Mouse (Mus musculus) limb, embryonic 14.5 days (tissue): ENCODE data around the gene Arhgap24. TPM values are rescaled to one million over a fixed set of nuclear protein-coding genes. Genes with fewer than 3 reads are reported as not detected.

Experiments used
- ATAC-seq: fragments of 200-750 bp; cut with Nextera tagmentation; 2 replicates; pipeline ENCODE4 v1.8.0; 2017; ENCODE audit warnings: low read depth, moderate number of reproducible peaks, moderate TSS enrichment; ENCODE audit not compliant: low FRiP score
- DNase-seq: peaks from one replicate; pipeline ENCODE4 v3.0.0-alpha.2; 2015; ENCODE audit warnings: low spot score
- H3K27ac ChIP-seq: fragments of 300-500 bp; sonication (generic); replicated peaks from 2 replicates; pipeline ENCODE4 v1.5.1; 2014; ENCODE audit warnings: low read depth, mild to moderate bottlenecking, low read length, moderate library complexity, mixed read lengths
- H3K27me3 ChIP-seq: fragments of 300-500 bp; sonication (generic); 2 replicates; pipeline ENCODE4 v1.6.1; 2014; ENCODE audit warnings: low read length, mixed read lengths; ENCODE audit not compliant: control insufficient read depth, insufficient read depth
- H3K36me3 ChIP-seq: fragments of 300-500 bp; sonication (generic); 2 replicates; pipeline ENCODE4 v1.6.1; 2014; ENCODE audit warnings: mild to moderate bottlenecking, low read length, moderate library complexity, mixed read lengths; ENCODE audit not compliant: control insufficient read depth, insufficient read depth
- H3K4me1 ChIP-seq: fragments of 300-500 bp; sonication (generic); 2 replicates; pipeline ENCODE4 v1.6.1; 2014; ENCODE audit warnings: antibody characterized with exemption, low read length, mixed read lengths; ENCODE audit not compliant: control insufficient read depth, insufficient read depth
- H3K4me2 ChIP-seq: fragments of 300-500 bp; sonication (generic); replicated peaks from 2 replicates; pipeline ENCODE4 v1.6.1; 2014; ENCODE audit warnings: low read depth, mild to moderate bottlenecking, low read length, moderate library complexity; ENCODE audit not compliant: severe bottlenecking
- H3K4me3 ChIP-seq: fragments of 300-500 bp; sonication (generic); replicated peaks from 2 replicates; pipeline ENCODE4 v1.5.1; 2014; ENCODE audit warnings: low read length
- H3K9ac ChIP-seq: fragments of 300-500 bp; sonication (generic); 2 replicates; pipeline ENCODE4 v1.6.1; 2014; ENCODE audit warnings: mild to moderate bottlenecking, low read depth, low read length, moderate library complexity; ENCODE audit not compliant: severe bottlenecking
- H3K9me3 ChIP-seq: fragments of 300-500 bp; sonication (generic); 2 replicates; pipeline ENCODE4 v1.6.1; 2016; ENCODE audit warnings: low read length; ENCODE audit not compliant: control insufficient read depth
- POLR2A ChIP-seq: fragments of 200-500 bp; IDR thresholded peaks from 2 replicates; pipeline ENCODE4 v1.8.0; 2012; ENCODE audit warnings: inconsistent platforms, mild to moderate bottlenecking, moderate library complexity, borderline replicate concordance; ENCODE audit not compliant: insufficient read depth, insufficient read length; ENCODE audit errors: extremely low read depth
- WGBS: fragments of 180-500 bp; shearing (Covaris S2); extraction: QIAGEN DNeasy Blood & Tissue Kit; methylation state at CpG from one replicate; pipeline ENCODE4 v1.1.7; 2014; 5-methylcytosine and 5-hydroxymethylcytosine counted together
- polyA plus RNA-seq, 2 experiments: library from polyadenylated mRNA; depleted of rRNA in 1 of 2; stranded (reverse) in 1 of 2; unstranded in 1 of 2; fragments of >200 nt; fragmentation: Nextera tagmentation in 1 of 2; extraction: Ambion mirVana in 1 of 2; gene quantifications; 2 replicates each; pipeline versions ENCODE4 v1.2.1 to v1.2.3; 2012 to 2014

Arhgap24 gene
- polyA plus RNA-seq, 2 experiments = 20.2 to 25.8 TPM

DNA sequence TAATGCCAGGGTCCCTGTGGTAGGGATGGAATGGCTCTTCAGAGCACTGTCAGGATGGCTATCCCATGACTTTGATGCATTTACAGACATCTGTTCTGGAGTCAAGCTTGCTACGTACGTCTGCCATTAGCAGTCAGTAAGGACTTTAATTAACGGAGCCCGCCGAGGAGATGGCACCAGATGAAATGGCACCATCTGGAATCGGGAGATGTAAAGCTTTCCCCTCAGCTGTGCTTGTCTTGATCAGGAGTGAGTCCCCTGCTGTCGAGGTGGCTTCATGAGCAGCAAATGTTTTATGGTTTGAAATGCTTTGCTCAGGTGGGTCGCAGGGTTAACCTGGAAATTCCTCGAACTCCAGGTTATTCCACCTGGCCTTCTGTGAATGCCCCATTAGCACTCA is 267.0 kb downstream of the Arhgap24 start:
- ATAC-seq (no peak), DNase-seq (no peak)
- Histone ChIP-seq H3K27ac (no peak overlapping the region), H3K4me2 (no peak overlapping the region), H3K36me3 (no peaks in the 10 kb centered on the region), H3K4me1 (peaks cover 18% of the 10 kb centered on the region), H3K4me3 (no peak overlapping the region), H3K27me3 (no peaks in the 10 kb centered on the region), H3K9ac (no peak overlapping the region), H3K9me3 (no peaks in the 10 kb centered on the region)
- no peak for TF ChIP-seq POLR2A
- WGBS = 51% methylated on average over 9 of the region's 9 CpGs

DNA sequence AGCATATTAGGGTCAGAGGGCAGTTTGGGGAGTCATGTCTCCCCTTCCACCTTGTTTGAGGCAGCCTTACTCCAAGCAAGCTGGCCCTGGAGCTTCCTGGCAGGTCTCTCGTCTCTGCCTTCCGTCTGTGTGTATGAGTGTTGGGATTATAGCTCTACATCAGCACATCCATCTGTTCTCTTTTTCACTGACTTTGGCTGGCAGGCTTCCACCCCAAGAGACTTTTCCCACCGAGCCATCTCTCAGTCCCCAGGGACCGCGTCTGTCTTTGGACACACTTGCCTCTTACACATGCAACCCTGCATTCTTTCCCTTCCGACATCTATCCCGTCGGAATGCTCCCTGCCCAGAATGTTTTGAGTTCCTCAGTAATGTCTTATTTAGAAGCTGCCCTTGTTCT is 267.8 kb downstream of the Arhgap24 start:
- WGBS = 55% methylated on average over 8 of the region's 8 CpGs
- H3K4me2 ChIP-seq = no peak overlapping the region
- H3K9me3 ChIP-seq = no peaks in the 10 kb centered on the region
- H3K27ac ChIP-seq = no peak overlapping the region
- peaks cover 15% of the 10 kb centered on the region for H3K4me1 ChIP-seq
- H3K9ac ChIP-seq = no peak overlapping the region
- no peak for DNase-seq
- no peaks in the 10 kb centered on the region for H3K36me3 ChIP-seq
- TF ChIP-seq POLR2A = no peak
- H3K4me3 ChIP-seq = no peak overlapping the region
- ATAC-seq = no peak
- no peaks in the 10 kb centered on the region for H3K27me3 ChIP-seq

DNA sequence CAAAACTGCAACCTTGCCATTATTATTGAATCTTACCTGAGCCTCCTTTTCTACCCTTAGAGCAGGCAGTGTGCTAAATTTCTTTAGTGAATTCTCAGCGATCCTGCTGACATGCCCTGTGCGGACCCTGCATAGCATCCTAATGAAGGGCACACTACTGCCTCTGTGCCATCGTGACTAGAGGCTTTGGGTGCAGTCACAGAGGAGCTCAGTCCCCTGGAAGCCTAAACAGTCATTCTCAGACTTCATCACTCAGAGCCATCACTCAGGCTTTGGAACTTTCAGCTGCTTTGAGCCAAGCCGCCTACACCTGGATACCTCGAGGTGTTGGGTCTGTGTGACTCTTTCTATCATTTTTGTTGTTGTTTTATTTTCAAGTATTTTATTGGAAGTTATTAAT is 269.5 kb downstream of the Arhgap24 start:
- no peaks in the 10 kb centered on the region for H3K27me3 ChIP-seq
- H3K36me3 ChIP-seq = no peaks in the 10 kb centered on the region
- WGBS = 57% methylated on average over 5 of the region's 5 CpGs
- H3K27ac ChIP-seq = no peak overlapping the region
- H3K4me2 ChIP-seq = no peak overlapping the region
- no peak overlapping the region for H3K9ac ChIP-seq
- H3K4me3 ChIP-seq = no peak overlapping the region
- H3K4me1 ChIP-seq = peaks cover 9% of the 10 kb centered on the region
- TF ChIP-seq POLR2A = no peak
- no peaks in the 10 kb centered on the region for H3K9me3 ChIP-seq
- DNase-seq (no peak), ATAC-seq (no peak)

DNA sequence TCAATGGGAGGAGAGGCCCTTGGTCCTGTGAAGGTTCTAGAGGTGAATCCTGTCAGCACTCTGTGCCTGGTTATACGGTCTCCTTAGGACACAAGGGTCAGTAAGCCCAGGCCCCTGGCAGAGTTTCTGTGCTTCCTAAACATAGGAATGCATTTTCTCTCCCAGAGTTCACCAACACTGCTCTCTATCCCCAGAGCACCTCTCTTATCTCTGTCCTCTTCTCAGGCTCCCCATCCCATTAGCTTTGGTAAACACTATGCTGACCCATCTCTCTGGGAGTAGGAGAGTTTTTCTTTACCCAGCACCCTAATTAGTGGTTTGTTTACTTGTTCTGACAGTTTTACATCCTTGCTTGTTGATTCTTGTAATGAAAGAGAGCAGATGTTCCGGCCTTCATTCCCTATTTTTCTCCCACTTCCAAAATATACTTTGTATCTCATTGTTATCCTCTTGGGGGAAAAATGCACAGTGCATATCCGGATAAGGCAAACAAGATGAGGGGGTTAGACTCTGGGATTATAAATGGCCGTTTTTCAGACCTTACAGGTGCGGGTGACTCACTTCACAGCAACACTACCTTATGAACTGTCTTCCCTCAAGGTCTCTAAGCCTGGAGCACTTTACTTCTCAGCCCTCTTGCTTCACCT is 270.6 kb downstream of the Arhgap24 start:
- Histone ChIP-seq H3K9ac (no peak overlapping the region), H3K27me3 (no peaks in the 10 kb centered on the region), H3K36me3 (no peaks in the 10 kb centered on the region), H3K9me3 (no peaks in the 10 kb centered on the region), H3K27ac (no peak overlapping the region), H3K4me2 (no peak overlapping the region), H3K4me1 (peaks cover 9% of the 10 kb centered on the region), H3K4me3 (no peak overlapping the region)
- no peak for TF ChIP-seq POLR2A
- ATAC-seq (no peak), DNase-seq (no peak)
- 25% methylated on average over 5 of the region's 5 CpGs for WGBS

DNA sequence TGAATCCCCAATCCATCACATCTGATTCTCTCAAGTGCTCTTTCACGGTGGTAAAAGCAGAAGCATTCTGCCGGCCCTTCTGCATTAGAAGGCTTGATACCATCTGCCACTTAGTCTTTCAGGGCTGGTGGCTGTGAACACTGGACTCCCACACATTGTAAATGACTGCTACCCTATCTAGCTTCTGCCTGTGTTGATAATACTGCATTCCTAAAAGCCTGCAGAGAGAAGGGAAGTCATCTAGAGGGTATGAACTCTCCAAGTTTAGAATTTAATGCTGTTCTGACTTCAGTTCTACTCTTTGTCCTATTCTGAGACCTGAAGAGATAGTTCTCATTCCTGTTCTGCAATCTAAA is 271.1 kb downstream of the Arhgap24 start:
- Histone ChIP-seq H3K27me3 (no peaks in the 10 kb centered on the region), H3K9me3 (no peaks in the 10 kb centered on the region), H3K4me3 (no peak overlapping the region), H3K4me2 (no peak overlapping the region), H3K27ac (no peak overlapping the region), H3K4me1 (peaks cover 9% of the 10 kb centered on the region), H3K36me3 (no peaks in the 10 kb centered on the region), H3K9ac (no peak overlapping the region)
- 12% methylated on average over 2 of the region's 2 CpGs for WGBS
- no peak for ATAC-seq
- no peak for DNase-seq
- TF ChIP-seq POLR2A = no peak

DNA sequence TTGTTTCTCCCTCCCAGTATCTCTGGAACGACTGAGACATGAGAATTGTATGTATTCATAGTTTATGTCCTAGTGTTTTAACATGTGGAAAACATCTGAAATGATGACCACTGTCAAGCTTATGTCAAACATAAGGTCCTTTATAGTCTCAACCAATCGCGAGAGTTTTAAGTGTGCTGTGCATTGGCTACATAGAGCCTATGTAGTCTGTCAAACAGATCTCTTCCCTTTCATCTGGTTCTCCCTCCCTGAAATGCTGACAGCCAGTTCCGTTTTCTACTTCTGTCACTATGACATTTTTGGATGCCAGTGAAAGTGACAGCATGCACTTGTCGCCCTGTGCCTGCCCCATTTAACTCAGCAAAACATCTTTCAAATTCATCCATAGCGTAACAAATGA is 275.8 kb downstream of the Arhgap24 start:
- Histone ChIP-seq H3K27me3 (no peaks in the 10 kb centered on the region), H3K9ac (no peak overlapping the region), H3K27ac (no peak overlapping the region), H3K4me3 (no peak overlapping the region), H3K4me2 (no peak overlapping the region), H3K4me1 (peaks cover 4% of the 10 kb centered on the region), H3K9me3 (no peaks in the 10 kb centered on the region), H3K36me3 (no peaks in the 10 kb centered on the region)
- no peak for DNase-seq
- 81% methylated on average over 6 of the region's 6 CpGs for WGBS
- ATAC-seq = no peak
- no peak for TF ChIP-seq POLR2A
